Mouse (Mus musculus): ENCODE results near the gene Map3k13.
"Not testable (repeated sequence)": the region's sequence is repeated elsewhere in the genome, so short reads cannot be mapped to it uniquely, and the experiment has no call there.

The Map3k13 gene

DNA sequence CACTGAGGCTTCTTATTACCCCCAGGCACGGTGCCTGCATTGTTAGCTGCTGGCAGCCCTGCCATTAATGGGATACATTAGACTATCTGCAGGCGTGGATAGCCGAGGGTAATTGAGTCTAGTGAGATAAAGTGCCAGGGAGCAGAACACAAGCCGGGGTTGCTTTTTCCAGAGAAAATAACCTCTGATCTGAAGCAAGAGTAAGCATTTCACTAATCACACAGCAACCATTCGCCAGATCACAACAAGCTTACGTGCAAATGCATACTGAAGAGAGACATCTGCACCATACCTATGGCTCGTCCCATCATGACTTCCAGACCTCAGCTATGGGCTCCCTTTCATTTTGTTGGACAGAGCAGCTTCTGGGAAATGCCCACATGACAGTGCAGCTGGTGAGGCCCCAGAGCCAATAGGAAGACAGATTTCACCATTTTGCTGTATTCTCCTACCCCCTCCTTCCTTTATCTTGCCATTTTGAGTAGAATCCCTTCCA is 59.3 kb downstream of the Map3k13 start:
- DNase-seq (ENCODE audit: low read depth), result no peak

DNA sequence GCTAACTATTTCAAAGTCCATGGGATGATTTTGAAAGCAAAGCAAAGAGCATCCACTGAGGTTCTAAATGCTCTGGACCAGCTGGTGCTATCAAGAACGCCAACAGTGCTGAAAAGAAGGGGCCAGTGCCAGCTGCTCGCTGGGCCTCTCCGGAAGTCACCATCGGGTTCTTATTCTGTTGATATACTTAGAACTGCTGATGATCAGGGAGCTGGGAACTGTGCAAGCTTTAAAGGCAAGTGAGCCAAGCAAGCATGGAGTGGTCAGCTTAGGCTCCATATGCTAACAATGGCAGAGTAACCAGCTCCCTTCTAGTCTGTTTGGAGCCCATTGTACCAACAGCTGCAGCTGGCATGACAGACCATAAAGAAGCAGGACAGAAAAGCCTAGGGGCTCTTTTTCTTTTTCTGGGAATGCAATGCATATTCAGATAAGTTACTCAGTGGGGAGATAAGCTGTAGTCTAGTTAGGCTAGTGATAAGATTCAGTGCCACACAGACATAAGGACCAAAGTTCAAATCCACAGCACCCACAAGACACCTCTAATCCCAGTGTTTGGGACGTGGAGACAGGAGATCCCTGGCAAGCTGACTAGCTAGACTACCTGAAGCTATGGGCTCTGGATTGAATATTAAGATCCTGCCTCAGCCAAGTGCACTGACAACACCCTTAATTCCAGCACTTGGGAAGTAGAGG is 60.6 kb downstream of the Map3k13 start:
- DNase-seq (ENCODE audit: low read depth), result no peak

DNA sequence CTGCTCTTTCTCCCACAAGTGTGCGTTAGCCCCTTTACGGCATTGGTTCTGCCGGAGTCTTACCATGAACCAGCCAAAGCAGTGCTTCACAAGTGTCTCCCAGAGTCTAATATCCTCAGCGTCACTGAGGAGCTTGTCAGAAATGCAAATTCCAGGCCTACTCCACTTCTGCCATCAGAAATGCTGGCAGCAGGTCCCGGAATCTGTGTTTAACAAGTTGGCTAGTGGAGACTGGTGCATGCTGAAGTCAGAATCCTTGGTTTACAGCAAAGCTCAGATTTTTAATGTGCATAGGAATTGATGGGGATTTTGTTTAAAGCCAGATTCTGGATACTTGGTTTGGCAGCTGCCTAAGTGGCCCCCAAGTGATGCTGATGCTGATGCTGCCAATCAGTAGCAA is 62.0 kb downstream of the Map3k13 start:
- DNase-seq (ENCODE audit: low read depth), result no peak

DNA sequence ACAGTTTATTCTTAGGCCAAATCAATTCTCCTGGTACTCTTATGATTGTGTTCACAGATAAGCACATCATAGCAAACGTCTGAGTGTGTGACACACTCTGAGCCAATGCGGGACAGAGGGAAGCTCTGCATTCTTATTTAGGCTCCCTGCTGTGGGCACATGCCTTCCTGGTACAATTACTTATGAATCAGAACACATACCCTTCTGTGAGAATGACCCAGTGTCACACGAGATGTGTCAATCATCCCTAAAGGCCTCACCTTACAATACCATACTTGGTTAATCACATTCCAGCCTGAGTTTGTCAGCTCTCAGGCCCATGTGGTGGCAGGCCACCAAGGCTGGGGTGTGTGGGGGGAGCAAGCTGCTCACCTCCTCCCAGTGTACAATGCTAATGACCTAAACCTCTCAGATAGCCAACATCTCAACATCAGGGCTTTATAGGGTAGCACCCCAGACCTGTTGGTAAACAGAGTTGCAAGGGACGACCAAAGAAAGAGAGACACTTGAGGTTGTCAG is 63.0 kb downstream of the Map3k13 start:
- DNase-seq (ENCODE audit: low read depth), result no peak

DNA sequence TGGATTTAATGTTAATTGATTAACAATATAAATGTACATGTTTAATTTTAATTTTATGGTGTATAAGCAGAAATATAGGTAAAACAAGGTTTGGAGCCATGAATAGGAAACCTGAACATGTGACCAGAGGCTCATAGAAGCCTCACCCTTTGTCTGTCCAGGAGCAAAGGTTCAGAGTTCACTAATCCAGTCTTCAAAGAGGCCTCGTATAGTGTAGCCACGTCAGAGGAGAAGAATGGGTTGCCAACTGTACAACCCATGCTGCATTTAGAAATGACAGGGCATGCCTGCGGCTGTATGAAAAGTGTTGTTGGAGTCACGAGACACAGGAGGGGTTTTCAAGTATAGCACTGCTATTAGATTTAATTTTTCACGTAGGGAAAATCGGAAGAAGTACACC is 64.0 kb downstream of the Map3k13 start:
- no peak for DNase-seq (ENCODE audit: low read depth)

DNA sequence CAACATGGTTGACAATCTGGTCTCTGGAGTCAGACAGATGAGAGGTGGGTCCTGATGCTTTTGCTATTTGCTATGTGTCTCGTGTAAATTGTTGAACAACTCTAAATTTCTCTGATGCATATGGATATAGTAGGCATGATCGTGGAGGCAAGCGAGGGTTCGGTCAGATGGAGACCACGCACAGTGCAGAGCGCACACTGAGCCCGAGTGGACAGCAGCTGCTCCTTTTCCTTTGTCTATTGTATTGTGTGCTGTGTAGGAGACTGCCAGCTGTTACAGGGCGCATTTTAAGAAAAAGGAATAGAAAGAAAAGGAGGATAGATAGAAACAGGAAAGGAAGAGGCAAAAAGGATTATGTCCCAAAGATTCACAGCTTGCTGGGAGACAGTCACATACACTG is 64.7 kb downstream of the Map3k13 start:
- DNase-seq (ENCODE audit: low read depth), result no peak

DNA sequence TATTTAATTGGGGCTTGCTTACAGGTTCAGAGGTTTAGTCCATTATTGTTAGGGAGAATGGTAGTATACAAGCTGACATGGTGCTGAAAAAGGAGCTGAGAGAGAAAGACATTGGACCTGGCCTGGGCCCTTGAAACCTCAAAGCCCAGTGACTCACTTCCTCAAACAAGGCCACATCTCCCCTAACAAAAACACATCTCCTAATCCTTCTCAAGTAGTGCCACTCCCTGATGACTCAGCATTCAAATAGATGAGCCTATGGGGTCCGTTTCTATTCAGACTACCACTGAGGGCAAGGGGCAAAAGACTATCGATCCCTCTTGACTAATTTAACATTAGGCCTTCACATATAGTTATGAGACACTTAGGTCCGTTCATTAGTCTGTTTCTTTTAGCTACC is 68.3 kb downstream of the Map3k13 start:
- peak; percentile 49 for DNase-seq (ENCODE audit: low read depth)

DNA sequence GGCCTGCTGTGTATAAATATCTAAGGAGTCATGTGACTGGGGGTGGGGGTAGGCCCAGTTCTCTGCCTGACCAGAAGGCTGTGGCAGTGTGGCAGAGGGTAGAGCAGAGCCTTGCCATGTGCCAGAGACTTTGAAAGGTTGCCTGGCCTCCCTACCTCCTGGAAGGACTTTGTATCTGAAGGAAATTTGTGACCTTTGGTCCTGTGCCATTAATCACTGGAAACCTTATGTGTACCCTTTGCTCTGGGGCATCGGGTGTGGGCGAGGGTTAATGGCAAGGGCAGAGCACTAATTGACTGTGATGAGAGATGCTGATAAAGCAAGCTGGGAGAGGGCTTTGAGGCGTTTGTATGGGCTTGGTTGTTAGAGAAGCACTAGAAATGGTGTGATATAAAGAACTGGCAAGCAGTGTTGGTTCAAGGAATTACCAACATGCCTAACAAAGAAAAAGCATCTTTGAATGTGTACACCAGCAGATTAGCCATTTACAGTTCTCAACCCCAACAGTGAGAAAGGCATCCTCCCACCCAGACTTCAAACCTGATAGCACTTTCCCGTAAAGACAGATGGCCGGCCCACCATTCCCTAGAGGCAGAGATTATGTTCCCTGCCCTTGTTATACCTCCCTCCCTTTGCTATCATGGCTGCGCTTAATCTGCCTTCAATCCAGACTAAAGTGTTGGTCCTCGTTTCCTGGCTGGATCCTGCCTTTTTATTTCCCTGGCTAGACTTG is 71.3 kb downstream of the Map3k13 start:
- no peak for DNase-seq (ENCODE audit: low read depth)

DNA sequence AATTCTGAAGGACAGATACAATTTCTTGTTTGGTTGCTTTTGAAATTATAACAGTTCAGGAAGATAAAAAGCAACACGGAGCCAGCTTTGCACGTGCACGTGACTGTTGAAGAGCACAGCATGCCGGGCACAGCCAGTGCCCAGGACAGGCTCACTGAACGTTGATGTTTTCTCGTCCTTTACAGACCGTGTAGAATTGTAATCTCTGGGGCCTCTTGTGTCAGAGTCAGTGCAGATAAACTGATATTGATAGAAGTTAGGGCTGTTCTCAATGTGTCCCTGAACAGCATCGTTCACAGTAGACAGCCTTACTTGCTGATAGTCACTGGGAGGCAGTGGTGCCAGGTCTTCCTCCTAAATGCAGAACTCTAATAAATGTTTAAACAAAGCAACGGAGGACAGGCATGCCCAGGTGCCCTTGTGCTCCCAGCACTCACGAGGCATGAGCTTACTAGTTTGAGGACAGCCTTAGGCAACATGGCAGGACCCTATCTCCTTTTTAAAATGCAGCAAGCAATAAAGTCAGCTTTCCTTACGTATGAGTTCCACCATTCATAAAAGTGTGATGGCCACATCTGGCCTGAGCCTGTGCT is 71.9 kb downstream of the Map3k13 start:
- DNase-seq (ENCODE audit: low read depth), result no peak

DNA sequence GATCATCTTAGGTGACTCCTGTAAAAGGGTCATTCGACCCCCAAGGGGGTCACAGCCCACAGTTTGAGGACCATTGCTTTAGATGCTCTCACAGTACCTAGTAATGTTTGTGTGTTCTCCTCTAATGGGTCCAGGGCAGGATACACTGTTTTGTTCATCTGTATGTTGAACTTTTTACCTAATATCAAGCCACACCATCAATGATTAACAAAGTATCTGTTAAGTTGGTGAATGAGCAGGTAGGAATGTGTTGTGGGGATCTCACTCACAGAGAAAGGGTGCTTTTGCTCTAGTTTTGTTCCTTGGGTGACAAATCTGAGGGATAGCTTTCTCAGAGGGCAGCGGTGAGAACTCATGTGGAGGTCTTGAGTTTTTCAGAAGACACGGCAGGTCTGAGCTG is 73.6 kb downstream of the Map3k13 start:
- no peak for DNase-seq (ENCODE audit: low read depth)

DNA sequence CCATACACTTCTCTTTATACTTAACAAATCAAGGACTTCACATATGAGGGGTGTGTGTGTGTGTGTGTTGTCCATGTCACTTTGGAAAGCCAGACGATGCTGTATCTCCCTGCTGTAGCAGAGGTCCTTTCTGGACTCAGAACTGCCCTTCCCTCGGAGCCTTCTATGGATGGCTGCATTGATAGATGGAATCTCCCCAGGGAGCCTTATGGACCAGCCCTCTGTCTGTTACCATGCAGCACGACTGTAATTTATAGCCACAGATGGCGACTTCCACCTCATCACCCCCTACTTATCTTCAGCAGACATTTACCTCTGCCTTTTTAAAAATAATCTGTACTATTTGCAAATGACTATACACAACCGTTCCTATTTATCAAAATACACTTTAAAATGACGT is 74.5 kb downstream of the Map3k13 start:
- DNase-seq (ENCODE audit: low read depth), result no peak

DNA sequence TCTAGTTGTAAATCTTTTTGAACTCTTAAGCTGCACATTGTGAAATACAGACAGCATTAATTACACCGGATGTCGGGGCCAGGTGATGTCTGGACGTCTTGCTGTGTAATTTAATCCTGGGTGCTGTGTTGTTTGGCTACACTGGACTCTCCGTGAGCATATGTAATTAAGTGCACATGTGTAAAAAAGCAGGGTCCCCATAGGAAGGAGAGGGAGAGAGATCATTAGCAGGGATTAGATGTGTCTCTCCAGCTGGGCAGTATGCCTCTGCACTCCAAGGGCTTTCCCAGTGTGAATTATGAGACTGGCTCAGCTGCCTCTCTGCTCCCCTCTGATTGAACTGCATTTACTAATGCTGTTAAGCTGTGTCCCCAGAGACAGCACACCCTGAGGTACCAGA is 75.7 kb downstream of the Map3k13 start:
- no peak for DNase-seq (ENCODE audit: low read depth)

DNA sequence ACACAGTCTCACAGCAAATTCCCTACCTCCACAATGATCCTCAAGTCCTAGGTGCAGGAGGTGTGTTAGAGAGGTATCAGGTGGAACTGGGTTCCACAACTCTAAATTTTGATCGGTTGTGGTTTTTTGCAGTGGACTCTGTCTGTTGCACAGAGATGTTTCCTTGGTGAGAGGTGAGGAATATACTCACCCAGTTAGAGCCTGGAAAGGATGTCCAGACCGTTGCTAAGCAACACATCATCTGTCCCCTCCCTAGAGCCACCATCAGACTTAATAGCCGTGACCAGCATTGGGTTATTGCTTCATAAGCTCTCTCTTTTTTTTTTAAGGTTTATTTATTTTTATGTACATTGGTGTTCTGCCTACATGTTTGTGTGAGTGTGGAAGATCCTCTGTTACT is 83.6 kb downstream of the Map3k13 start:
- no peak for DNase-seq (ENCODE audit: low read depth)

DNA sequence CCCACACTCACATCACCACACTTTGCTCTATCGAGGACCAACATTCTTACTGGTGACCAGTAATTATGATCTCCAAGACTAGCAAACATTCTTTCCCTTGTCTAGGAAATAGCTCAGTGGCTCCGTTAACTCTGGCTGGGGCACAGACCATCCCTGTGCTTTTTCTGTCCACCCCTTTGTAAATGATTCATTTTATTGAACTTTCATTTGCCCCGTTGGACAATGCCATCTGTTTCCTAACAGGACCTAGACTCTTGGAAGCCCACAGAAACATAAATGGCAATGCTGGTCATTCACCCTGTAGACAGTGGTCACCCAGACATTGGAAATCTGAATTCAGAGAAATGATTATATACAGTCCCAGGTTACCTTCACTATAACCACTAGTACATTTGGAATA is 84.7 kb downstream of the Map3k13 start:
- DNase-seq (ENCODE audit: low read depth), result no peak

DNA sequence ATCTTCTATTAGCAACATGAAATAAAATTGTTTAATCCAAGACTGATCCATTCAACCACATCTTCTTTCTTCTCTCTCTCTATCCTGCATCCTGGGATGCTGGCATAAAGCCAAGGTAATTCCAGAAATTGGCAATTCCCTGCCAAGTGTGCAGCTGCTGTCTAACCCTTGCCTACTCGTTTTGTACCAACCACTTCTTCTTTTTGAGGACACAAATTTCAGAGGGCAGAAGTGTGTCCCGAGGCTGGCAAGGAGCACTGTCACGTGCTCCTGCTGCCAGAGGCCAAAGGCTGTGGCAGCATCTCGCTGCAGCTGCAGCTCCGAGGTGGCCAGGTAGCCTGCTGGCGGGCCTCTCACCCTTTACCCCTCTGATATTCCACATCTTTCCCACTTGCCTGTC is 87.0 kb downstream of the Map3k13 start:
- no peak for DNase-seq (ENCODE audit: low read depth)

DNA sequence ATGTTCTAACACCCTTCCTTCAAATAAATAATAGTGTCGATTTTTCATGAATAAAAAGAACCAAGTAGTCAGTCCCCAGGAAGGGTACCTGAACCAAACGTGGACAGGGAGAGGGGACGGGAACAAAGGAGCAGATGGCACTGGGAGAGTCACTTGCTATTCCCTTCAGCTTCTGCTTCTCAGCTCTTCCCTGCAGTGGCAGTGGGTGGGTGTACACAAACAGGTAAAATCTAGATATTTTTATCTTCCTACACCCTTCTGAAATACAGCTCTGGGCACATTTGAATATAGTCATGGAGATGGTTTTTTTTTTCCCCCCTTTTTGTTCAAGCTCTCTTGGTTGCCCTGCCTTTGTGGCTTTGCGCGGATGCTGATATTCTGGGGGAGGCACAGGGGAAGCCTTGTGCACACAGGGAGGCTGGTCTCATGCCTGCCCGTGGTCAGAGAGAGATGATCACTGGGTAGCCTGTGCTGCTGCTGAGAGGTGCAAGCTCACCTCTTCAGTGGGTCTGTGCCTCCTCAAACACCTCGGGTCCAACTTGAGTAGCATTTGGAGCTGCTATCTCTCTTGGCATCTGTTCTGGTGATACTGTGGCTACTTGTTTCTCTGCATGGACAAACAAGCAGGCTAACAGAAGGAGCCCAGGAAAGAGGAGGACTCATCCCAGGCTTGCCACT is 87.6 kb downstream of the Map3k13 start:
- no peak for DNase-seq (ENCODE audit: low read depth)

DNA sequence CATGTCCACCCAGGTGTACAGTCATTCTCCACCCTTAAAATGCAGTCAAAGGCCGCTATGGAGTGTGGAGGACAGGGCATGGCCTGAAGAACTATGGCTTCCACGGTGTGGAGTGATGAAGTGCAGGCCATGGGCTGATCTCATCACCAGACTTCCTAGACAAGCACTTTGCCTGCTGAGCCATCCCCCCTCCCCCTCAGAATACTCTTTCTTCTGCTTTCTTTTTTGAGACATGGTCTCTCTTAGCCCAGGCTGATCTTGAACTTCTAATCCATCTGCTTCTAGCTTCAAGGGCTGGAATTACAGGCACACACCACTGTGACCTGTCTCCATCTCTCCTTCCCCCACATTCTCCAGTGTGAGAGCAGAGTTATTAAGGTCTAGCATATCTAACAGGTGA is 93.5 kb downstream of the Map3k13 start:
- no peak for DNase-seq (ENCODE audit: low read depth)

DNA sequence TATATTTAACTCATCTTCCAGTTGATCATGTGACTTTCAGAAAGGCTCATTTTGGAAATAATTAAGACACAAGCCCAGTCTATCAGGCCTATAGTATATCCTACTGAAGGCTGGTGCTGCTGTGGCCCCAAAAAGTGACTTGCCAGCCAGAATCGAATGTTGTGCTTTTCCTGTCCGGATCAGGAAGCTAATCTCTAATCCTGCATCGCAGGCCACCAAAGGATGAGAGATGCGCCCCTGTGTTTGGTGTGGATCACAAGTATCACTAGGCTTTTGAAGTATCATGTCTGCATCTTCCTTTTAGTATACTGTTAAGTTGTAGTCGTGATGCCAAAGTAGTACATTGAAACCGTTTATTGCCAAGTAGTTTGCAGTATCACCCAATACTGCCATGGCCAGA is 99.7 kb downstream of the Map3k13 start:
- no peak for DNase-seq (ENCODE audit: low read depth)

DNA sequence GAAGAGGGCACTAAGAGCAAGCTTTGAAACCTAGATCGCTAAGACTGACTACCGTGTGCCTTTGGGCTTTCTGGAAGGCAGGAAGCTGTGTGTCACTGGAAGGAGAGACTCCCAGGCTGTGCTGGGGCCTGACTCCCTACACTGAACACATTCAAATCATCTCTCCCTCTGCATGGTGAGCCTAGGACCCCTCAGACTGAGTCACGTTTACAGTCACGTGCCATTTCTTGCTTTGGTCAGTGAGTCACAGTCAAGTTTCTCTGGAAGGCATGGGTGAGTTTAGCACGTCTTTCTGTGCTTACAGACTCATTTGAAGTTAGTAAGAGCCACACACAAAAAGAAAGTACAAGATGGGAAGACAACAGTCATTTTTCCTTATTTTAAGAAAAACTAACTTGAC is 107.1 kb downstream of the Map3k13 start:
- peak; percentile 30 for DNase-seq (ENCODE audit: low read depth)

DNA sequence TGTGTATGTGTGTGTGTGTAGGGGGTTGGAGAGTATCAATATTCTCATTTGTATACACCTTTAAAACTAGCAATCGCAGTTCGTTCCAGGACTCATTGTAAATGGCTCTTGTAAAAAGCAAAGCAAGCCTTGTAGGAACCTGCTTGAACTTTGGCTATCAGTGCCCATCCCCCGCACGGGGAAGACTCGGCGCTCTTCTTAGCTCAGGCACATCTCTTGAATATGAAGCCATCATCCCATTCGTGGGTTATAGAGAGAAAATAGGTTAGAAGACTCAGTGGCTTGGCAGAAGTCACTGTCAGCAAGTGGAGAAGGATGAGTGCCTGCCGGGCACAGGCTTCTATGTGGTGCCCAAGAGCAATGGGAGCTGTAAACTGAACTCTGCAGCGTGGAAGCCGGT is 110.5 kb downstream of the Map3k13 start:
- DNase-seq (ENCODE audit: low read depth), result no peak

DNA sequence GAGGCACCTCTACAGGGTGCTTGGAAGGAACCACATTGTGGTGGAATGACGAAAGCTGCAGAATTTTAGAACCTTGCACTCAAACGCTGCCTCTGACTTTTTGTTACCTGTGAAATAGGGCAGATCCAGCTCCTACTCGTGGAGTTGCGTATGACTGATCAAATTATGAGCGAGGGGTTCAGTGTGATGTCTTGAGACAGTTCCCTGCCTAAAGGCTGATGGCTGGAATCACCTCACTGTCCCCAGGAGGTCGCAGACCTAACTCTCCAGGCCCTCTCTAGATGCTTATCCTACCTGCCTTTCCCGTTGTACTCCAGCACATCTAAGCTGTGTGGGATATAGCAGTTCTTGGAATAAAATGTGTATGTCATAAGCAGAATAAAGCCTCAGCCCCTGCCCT is 111.8 kb downstream of the Map3k13 start:
- no peak for DNase-seq (ENCODE audit: low read depth)

DNA sequence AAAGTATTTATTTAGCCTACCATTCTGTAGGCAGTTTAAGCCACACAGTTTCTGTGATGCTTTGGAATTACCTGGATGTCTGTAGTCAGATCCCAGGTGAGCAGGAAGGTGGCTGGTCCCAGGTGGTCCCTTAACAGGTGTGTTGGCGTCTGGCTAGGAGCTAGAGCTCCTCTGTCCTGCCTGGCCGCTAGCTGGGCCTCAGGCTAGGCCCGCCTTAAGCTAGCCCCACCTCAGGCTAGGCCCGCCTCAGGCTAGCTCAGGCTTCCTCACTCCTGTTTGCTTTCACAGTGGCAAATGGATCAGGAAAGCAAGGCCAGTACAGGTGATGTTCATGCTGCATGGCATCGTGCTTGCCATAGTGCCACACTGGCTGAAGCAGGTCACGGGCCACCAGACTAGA is 112.8 kb downstream of the Map3k13 start:
- no peak for DNase-seq (ENCODE audit: low read depth)

DNA sequence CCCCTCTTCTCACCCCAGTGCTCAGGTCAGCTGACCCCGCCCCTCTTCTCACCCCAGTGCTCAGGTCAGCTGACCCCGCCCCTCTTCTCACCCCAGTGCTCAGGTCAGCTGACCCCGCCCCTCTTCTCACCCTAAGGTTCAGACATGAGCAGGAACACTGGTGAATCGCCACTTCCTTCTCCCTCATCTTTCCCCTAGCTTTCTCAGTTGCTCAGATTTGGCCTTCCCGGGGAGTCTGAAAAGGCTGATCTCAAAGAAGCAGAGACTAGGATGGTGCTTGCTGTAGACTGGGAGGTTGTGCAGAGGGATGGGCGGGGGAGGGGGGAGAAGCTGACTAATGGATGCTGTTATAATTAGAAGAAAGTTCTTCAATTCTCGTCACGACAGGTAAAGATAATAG is 114.8 kb downstream of the Map3k13 start:
- not testable (repeated sequence) for DNase-seq (ENCODE audit: low read depth)

Data from 416B (cell line).